Mouse (Mus musculus) brain, embryonic 14.5 days (tissue): ENCODE results near the gene Olfr347.

Experiments used
- CTCF ChIP-seq: fragments of 200-500 bp; IDR thresholded peaks from 2 replicates; pipeline ENCODE4 v1.5.1; 2012; ENCODE audit warnings: inconsistent platforms, mild to moderate bottlenecking, moderate library complexity, borderline replicate concordance; ENCODE audit not compliant: insufficient read depth, insufficient read length; ENCODE audit errors: extremely low read depth
- POLR2A ChIP-seq: fragments of 200-500 bp; IDR thresholded peaks from 2 replicates; pipeline ENCODE4 v1.6.1; 2012; ENCODE audit warnings: mild to moderate bottlenecking, inconsistent platforms, borderline replicate concordance; ENCODE audit not compliant: poor library complexity, insufficient read depth, insufficient read length, severe bottlenecking; ENCODE audit errors: extremely low read depth

DNA sequence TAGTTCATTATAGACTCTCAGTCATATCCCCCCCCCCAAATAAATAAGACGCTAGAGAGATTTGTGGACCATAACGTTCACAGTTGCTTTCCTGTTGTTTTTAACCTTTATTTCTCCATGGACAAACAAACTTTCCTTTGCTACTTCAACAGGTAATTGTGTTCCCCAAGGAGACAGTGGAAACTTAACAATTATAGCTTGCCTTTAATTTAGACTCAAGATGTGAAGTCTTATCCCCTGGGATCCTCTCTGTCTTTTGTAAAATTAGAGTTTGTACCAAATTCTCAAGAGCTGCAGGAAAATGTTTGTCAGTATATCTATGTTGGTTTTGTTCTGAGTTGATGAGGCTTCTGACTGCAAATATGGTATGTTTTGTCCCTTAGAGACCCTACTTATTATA, 52.3 kb downstream of the Olfr347 start, which contains the start of gene Olfr348:
- no peak for TF ChIP-seq POLR2A
- TF ChIP-seq CTCF = no peak
